Mouse (Mus musculus): Measurements from ENCODE around the gene Gm28047.
"Not testable (repeated sequence)": the region's sequence is repeated elsewhere in the genome, so short reads cannot be mapped to it uniquely, and the experiment has no call there.

DNA sequence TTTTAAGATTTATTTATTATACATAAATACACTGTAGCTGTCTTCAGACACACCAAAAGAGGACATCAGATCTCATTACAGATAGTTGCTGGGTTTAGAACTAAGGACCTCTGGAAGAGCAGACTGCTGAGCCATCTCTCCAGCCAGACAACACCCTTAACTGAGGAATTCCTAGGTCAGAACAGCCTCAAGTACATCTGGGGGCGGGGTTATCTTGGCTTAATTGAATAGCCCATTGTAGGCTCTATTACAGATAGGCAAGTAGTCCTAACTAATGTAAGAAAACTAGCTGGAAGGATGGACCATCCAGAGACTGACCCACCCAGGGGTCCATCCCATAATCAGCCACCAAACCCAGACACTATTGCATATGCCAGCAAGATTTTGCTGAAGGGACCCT lies 16.3 kb downstream of the Gm28047 start:
- TF ChIP-seq TAL1, GATA1 (IDR thresholded peaks at IDR 0.05; ENCODE audit: low read length): not testable (repeated sequence)

Measured in erythroblast, embryonic 14.5 days (primary cell).